Mouse (Mus musculus) granulocyte monocyte progenitor cell, adult 5-6 weeks (primary cell): ENCODE data around the gene Mecom. TPM values are rescaled to one million over a fixed set of nuclear protein-coding genes. Genes with fewer than 3 reads are reported as not detected.
"Not testable (repeated sequence)": the region's sequence is repeated elsewhere in the genome, so short reads cannot be mapped to it uniquely, and the experiment has no call there.

Source experiments
- ATAC-seq: replicated peaks from 2 replicates; pipeline ENCODE4 v1.8.0; 2016; ENCODE audit warnings: mild to moderate bottlenecking, moderate TSS enrichment, inconsistent platforms; ENCODE audit not compliant: poor library complexity, severe bottlenecking
- total RNA-seq, 2 experiments: library from RNA; stranded (forward) in 1 of 2; stranded (reverse) in 1 of 2; fragments of 200-712, 200-1000 nt in 1 of 2; fragments of >200 nt in 1 of 2; fragmentation: Nextera tagmentation in 1 of 2; gene quantifications; 2 replicates each; pipeline ENCODE4 v1.2.3; 2014 to 2017

Mecom gene
- total RNA-seq (2014; fragmentation: Nextera tagmentation) (1.9 TPM in 1 of 2 replicates, not detected in the other), total RNA-seq (2017) (0.72 and 0.90 TPM in 2 replicates)

GRCm38 (mm10) chr3:30547908-30548307 is at the start of gene Mecom:
Gene Mecom, minus strand, starts transcription at chr3:30548008.
- ATAC-seq: no peak

GRCm38 (mm10) chr3:30597271-30597670 is 49.5 kb upstream of the Mecom start:
- ATAC-seq: no peak

GRCm38 (mm10) chr3:30595111-30595832 is 47.5 kb upstream of the Mecom start:
- ATAC-seq: peak; percentile 18

- ATAC-seq: peak; percentile 71
These were observed 46.1 kb upstream of the Mecom start for GRCm38 (mm10) chr3:30593719-30594485.

- peak; percentile 61 for ATAC-seq
These were observed 44.6 kb upstream of the Mecom start for GRCm38 (mm10) chr3:30592418-30592853.

- no peak for ATAC-seq
These were observed 41.1 kb upstream of the Mecom start for GRCm38 (mm10) chr3:30588865-30589264.

- ATAC-seq: no peak
These were observed 25.7 kb upstream of the Mecom start for GRCm38 (mm10) chr3:30573549-30573948.

GRCm38 (mm10) chr3:30566333-30566732 is 18.5 kb upstream of the Mecom start:
- not testable (repeated sequence) for ATAC-seq

GRCm38 (mm10) chr3:30560677-30561314 is 13.0 kb upstream of the Mecom start:
- ATAC-seq: no peak

GRCm38 (mm10) chr3:30553741-30554140 is 5.9 kb upstream of the Mecom start:
- ATAC-seq: no peak

GRCm38 (mm10) chr3:30550218-30550617 is 2.4 kb upstream of the Mecom start:
- no peak for ATAC-seq

GRCm38 (mm10) chr3:30548928-30549327 is 1.1 kb upstream of the Mecom start:
- ATAC-seq: no peak

GRCm38 (mm10) chr3:30546831-30547369 is 908 bp downstream of the Mecom start:
- ATAC-seq: no peak

GRCm38 (mm10) chr3:30546366-30546765 is 1.4 kb downstream of the Mecom start:
- ATAC-seq: no peak

- no peak for ATAC-seq
These were observed 2.6 kb downstream of the Mecom start for GRCm38 (mm10) chr3:30545246-30545645.

GRCm38 (mm10) chr3:30544305-30544704 is 3.5 kb downstream of the Mecom start:
- ATAC-seq: no peak

- no peak for ATAC-seq
These were observed 12.0 kb downstream of the Mecom start for GRCm38 (mm10) chr3:30535821-30536220.

- not testable (repeated sequence) for ATAC-seq
These were observed 27.1 kb downstream of the Mecom start for GRCm38 (mm10) chr3:30520751-30521150.

GRCm38 (mm10) chr3:30519425-30519824 is 28.4 kb downstream of the Mecom start:
- ATAC-seq: no peak

GRCm38 (mm10) chr3:30515795-30516170 is 32.0 kb downstream of the Mecom start:
- ATAC-seq: no peak
